Mouse (Mus musculus) ES-Bruce4 (cell line): ENCODE data around the gene Fuz.

Source experiments
- CTCF ChIP-seq: IDR thresholded peaks from one replicate; pipeline ENCODE4 v1.8.1; 2011; ENCODE audit warnings: low read depth, low read length
- EP300 ChIP-seq: IDR thresholded peaks from 2 replicates; pipeline ENCODE4 v1.6.1; 2011; ENCODE audit warnings: low read depth, low read length; ENCODE audit not compliant: insufficient read depth
- POLR2A ChIP-seq: IDR thresholded peaks from one replicate; pipeline ENCODE4 v1.8.1; 2011; ENCODE audit warnings: low read length; ENCODE audit not compliant: insufficient read depth

DNA sequence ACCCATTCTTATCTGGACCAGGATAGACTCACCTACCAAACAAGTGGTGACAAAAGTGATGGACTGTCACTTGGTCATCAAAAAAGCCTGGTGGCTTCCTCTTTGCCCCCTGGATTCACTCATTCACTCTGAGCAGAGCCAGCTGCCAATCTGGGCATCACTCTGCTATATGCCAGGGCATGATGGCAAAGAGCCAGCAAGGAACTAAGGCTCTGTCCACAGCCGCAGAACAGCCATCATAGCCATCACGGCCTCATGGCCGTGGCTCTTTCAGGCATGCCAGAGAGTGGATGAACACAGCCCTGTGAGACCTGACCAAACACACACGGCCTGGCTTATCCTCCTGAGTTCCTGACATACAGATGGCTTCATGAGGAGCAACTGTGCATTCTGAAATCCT lies 5.1 kb upstream of the Fuz start:
- TF ChIP-seq EP300: no peak
- TF ChIP-seq CTCF: no peak
- TF ChIP-seq POLR2A: no peak
